Mouse (Mus musculus): ENCODE results near the gene Tmem175.
A peak's percentile ranks its signal among the peaks of the same experiment; 100 is the strongest.

Tmem175 gene

GRCm38 (mm10) chr5:108653341-108653740, 23.8 kb downstream of the Tmem175 start:
- DNase-seq (ENCODE audit: low spot score in 2 of 2) = no peak

DNA sequence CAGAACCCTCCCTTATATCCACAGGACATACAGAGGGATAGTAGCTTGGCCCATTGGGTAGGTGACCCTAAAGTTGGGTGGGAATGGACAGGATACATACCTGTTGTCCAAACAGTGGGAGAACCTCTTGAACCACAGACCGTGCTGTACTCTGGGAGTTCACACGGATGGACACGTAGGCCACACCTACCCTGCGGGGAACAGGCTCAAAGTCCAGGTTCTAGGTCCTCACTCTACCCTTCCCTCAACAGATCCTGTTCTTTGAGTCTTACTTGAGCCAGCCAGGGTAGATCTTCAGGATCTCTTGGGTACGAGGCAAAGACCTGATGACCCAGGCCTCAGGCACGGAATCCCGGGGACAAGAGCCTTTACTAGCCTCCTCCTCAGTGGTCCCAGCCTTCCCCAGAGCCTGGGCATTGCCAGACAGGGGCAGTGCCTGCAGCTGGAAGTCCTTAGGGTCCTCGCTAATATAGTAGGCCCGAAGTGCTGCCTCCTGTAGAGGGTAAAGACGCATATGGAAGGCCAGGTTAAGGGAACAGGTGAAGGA, 24.9 kb downstream of the Tmem175 start:
- no peak for DNase-seq (ENCODE audit: low spot score in 2 of 2)

- DNase-seq (ENCODE audit: low spot score in 2 of 2) = no peak
These were observed 25.8 kb downstream of the Tmem175 start for GRCm38 (mm10) chr5:108655381-108655780.

DNA sequence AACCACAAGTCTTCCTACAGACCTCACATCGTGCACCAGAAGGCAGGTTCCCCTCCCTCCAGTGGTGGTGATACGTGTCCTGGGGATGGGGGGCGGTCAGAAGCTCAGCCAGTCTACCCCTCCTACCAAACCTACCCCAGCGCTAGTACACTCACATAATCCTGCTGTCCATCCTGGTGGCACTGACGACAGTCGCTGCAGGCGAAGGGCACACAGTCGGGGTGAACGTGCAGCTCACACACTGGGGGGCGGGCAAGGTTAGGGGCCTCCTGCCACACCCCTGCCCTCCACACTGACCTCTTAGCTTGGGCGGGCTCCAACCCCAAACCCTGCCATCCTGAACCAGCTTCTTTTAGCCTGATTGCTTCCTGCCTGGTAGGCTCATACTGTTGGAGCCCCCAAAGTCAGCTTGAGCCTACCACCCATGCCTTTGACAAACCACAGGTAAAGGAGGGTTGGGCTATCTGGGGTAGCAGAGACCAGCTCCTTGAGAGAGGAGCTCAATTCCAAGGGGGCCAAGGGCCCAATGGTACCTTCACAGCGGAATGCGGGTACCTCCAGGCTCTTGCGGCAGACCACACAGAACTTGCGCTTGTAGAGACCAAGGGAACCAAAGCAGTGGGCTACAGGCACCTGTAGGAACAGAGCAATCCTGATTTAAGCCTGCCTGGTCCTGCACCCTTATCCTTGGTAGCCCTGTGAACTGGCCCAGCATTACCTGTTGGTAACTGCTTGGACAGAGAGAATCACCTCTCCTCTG, 26.5 kb downstream of the Tmem175 start:
- DNase-seq (ENCODE audit: low spot score in 2 of 2) = no peak

- no peak for DNase-seq (ENCODE audit: low spot score in 2 of 2)
These were observed 27.8 kb downstream of the Tmem175 start for GRCm38 (mm10) chr5:108657406-108657805.

DNA sequence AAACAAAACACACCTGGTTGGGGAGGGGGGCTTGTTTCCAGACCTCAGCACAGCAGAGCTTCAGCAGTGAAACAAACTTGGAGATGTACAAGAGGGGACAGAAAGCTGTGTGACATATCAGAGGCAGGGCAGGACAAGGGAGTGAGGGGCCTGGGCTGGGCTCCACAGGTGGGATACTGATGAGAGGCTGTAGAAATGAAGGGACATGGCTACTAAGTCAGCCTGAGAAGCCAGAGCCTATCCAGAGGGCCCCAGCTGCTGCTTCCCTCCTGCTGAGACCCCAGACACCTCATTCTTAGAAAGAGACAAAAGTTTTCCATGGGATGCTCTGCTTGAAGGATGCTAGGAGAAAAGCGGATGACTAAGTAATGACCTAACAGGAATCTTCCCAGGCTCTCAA, 29.0 kb downstream of the Tmem175 start:
- no peak for DNase-seq (ENCODE audit: low spot score in 2 of 2)

- DNase-seq (ENCODE audit: low spot score in 2 of 2) = no peak
These were observed 30.4 kb downstream of the Tmem175 start, which contains the start of gene Idua for GRCm38 (mm10) chr5:108659698-108660631. Gene Idua (plus strand): TSS chr5:108660331.

DNA sequence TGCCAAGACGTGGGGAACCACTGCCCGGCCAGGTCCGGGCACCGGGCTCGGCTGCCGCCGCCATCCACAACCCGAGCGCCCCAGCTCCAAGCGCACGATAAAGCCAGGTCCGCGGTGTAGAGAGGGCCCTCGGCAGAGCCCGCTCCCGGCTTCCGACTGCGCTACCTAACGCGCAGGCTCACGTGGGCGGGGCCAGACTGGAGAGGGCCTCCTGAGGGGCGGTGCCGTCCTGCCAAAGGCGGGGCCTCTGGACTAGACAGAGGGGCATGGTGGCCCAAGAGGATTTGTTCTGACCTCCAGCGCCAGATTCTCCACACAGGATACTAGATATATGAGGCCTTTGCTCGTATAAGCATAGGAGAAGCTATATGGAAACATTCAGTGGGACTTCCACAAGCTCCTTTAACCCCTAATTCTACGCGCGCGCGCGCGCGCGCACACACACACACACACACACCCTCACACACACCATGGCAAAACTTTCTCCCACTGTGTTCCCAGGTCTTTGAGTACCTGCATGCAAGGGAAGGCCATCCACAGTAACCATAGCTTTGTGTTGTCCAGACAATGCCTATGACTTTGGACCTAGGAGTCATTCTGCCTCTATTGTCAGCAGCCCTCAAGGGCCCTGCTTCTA, 31.2 kb downstream of the Tmem175 start:
- peak; percentile 90 to 91 for DNase-seq (ENCODE audit: low spot score in 2 of 2)

DNA sequence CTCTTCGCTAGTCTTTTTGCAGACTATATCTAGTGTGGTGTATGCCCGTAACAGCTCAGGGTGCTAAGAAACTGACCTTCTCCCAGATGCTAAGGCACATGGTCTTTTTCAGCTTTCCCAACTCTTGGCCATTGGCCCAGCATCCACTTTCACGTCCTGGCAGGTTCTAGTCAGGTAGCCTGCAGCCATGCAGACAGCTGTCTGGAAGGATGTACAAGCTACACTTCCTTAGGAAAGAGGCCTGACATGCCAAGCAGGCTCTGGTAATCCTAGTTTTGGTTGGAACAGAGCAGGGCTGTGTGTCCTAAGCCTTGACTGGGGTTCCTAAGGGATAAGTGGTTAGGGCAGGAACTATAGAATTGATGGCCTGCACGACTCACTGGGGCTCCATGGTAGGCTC, 33.2 kb downstream of the Tmem175 start:
- DNase-seq (ENCODE audit: low spot score in 2 of 2) = no peak

- no peak for DNase-seq (ENCODE audit: low spot score in 2 of 2)
These were observed 35.5 kb downstream of the Tmem175 start for GRCm38 (mm10) chr5:108665066-108665465.

- DNase-seq (ENCODE audit: low spot score in 2 of 2) = no peak
These were observed 37.8 kb downstream of the Tmem175 start for GRCm38 (mm10) chr5:108667370-108667769.

DNA sequence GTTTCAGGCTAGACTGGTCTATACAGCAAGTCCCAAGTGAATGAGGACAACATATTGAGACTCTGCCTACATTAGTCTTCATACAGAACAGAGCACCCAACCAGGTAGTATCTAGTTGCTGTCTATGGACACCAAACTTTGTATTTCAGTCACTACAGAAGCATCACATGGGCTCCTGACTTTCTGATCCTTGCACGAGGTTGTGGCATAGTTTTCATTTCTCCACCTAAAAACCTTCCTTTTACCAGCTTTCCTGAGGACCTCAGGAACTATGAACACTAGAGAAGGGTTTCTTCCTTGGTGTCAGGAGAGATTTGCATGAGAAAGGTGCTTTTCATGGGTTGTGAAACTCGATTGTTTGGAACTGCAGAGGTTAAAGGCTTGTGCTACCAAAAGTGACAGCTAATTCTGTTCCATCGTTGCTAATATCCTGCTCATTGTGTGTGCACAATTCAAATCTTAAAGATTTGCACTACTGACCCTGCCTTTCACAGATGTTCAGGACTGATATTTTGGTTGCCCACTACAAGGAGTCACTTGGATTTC, 38.9 kb downstream of the Tmem175 start:
- no peak for DNase-seq (ENCODE audit: low spot score in 2 of 2)

DNA sequence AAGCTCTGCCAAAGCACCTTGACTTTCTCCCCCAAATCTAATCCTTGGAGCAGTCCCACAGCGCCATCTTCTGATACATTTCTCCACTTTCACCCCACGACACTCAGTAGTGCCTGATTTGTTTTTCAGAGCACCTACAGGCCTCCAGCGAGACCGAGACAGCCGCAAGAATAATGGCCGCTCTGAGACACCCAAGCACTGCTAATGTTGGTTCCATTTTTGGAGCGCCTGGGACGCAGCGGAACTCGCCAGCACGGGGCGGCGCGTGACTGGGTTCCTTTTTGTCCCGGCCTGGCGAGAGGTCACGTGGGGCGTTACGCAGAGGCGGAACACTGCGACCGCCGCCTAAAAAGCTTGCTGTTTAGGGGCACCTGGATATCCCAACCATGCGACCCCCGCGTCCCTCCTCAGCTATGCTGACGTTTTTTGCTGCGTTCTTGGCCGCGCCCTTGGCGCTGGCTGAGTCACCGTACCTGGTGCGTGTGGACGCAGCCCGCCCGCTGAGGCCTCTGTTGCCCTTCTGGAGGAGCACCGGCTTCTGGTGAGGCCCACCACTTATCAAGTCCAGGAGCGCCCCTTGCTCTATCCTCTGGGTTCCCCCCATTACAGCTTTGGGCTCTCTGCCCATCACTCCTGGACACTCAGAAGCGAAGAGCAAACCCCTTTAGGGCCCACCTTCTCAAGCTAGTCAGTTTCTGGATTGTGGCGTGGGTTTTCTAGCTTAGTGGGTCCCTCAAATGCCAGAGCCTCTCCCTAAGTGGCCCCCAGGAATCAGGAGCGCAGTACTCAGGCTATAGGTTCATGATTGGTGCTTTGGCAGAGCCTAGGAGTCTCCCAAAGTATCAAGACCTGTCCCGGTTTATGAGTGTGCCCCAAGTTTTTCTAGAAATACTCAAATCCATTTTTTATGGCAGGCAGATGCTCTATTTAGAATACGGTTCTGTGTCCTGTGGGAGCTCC, 39.7 kb downstream of the Tmem175 start, which contains the start of gene Dgkq:
Dgkq (minus strand) TSS at position 696 of the 960 bp plus-strand sequence.
- peak; percentile 91 to 94 for DNase-seq (ENCODE audit: low spot score in 2 of 2)

DNA sequence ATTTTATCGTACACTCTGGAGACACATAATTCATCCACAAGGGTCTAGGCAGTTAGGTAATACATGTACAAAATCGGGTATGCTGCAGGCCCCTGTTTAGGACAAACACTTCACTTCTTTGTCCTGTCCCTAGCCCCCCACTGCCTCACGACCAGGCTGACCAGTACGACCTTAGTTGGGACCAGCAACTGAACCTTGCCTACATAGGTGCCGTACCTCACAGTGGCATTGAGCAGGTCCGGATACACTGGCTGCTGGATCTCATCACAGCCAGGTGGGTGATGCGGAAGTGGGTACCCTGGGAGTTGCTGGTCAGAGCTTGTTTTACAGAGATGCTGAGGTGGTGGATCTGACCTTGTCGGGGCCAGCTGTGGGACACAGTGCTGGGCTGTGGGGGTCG, 40.4 kb downstream of the Tmem175 start:
- DNase-seq (ENCODE audit: low spot score in 2 of 2) = no peak

DNA sequence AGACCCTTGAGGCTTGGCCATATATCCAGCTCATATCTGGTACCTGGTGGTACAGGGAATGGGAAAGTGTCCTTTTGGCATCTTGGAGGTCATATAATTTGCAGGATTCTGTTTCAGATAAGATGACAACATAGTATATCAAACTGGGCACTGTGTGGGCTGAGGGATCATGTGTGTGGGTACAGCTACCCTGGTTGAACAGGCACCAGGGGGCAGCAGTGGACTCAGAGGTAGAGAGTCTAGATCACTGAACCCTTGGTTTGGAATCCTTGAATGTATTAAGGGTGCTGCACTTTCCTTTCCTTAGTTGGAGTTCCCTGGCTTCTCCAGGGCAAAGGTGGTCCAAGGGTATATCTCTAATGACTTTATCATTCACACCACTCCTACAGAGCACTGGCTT, 41.2 kb downstream of the Tmem175 start:
- DNase-seq (ENCODE audit: low spot score in 2 of 2) = no peak

DNA sequence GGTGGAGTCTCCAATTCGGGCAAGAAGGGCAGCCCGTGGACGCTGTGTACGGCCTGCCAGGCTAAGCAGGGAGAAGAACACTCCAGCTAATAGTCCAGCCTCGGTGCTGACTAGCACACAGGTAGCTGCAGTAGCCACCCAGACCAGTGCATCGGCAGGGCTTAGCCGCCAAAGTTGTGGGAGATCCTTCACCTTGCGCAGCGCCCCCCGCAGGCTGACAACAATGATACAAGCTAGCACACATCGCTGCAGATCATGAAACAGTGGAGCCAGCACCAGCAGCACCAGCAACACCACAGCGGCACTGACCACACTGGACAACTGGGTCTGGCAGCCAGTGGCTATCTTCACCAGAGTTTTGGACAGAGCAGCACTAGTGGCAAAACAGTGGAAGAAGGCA, 42.2 kb downstream of the Tmem175 start:
- no peak for DNase-seq (ENCODE audit: low spot score in 2 of 2)

DNA sequence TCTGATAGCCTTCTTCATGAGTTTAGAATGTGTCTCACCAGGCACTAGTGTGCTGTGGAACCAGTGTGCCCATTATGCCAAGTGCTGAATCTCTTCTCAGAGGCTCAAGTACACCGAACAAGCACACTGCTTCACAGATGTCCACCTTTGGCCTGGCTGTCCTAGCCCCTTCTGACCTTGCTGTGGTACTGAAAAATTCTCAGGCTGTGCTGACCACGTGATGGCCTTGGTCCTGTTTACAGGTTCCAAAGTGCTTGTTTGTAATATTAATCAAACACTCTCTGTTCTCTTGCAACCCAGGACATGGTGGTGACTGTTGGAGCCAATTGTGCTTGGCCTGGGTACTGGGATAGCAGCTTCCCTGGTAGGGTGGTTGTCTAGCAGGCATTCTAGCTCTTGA, 45.1 kb downstream of the Tmem175 start:
- DNase-seq (ENCODE audit: low spot score in 2 of 2) = no peak

- DNase-seq (ENCODE audit: low spot score in 2 of 2) = no peak
These were observed 45.8 kb downstream of the Tmem175 start, which contains the start of gene Slc26a1 for GRCm38 (mm10) chr5:108675251-108675816. Gene Slc26a1 (minus strand): TSS chr5:108675569.

DNA sequence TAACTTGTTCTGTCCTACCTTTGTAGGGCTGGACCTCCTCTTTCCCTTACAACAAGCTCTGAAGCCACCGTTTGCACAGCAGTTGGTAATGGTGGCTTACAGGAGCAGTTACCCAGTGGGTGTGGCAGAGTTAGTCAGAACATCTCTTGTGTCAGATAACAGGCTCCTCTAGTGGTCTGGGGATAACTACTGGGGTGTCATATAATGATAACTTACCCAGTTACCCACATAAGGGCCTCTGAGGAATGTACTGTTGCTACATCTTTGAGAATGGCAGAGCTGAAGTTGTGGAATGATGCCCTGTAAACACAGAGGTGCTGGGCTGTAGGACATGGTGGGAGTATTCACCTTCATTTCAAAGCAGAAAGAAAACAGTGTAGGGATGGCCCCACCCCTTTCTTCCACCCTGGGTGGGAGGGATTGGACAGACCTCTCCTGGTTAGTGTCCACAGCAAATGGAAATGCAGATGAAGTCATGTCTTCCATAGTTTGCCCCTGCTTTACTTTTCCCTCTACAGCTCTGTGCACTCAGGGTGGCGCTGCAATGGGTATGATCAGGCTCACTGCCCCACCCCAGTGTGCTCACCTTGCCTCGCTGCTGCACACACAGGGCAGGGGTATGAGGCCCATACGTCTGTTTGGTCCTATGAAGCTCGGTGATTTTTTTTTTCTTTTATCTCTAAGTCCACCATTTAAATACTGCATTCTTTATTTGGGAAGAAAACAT, 47.4 kb downstream of the Tmem175 start:
- DNase-seq (ENCODE audit: low spot score in 2 of 2) = no peak
